Mouse (Mus musculus): ENCODE measurements around the gene Trim8. TPM values are rescaled to one million over a fixed set of nuclear protein-coding genes. Genes with fewer than 3 reads are reported as not detected.

Trim8 gene
- polyA plus RNA-seq, 1 experiment from 2014 or later = 28.0 TPM

GRCm38 (mm10) chr19:46530449-46530990 is 29.0 kb downstream of the Trim8 start:
- Histone ChIP-seq H3K4me2 (replicated peaks) (no peak overlapping the region), H3K9ac (replicated peaks) (peak overlapping the region; percentile 42), H3K27ac (replicated peaks) (peak overlapping the region; percentile 88), H3K9me3 (no peaks in the 10 kb centered on the region), H3K36me3 (no peaks in the 10 kb centered on the region), H3K27me3 (no peaks in the 10 kb centered on the region), H3K4me3 (no peak overlapping the region), H3K4me1 (peaks cover 80% of the 10 kb centered on the region)
- no peak for ATAC-seq (replicated peaks)
- 13% methylated on average over 8 of the region's 8 CpGs for WGBS

GRCm38 (mm10) chr19:46531071-46532030 is 29.8 kb downstream of the Trim8 start:
- peak overlapping the region; percentile 42; the same call in 1 of the 2 replicates for H3K9ac ChIP-seq (replicated peaks)
- WGBS = 14% methylated on average over 16 of the region's 16 CpGs
- no peaks in the 10 kb centered on the region for H3K9me3 ChIP-seq
- ATAC-seq (replicated peaks) = no peak
- H3K4me2 ChIP-seq (replicated peaks) = no peak overlapping the region
- H3K27me3 ChIP-seq = no peaks in the 10 kb centered on the region
- no peak overlapping the region for H3K4me3 ChIP-seq
- peak overlapping the region; percentile 88 for H3K27ac ChIP-seq (replicated peaks)
- peaks cover 72% of the 10 kb centered on the region for H3K4me1 ChIP-seq
- no peaks in the 10 kb centered on the region for H3K36me3 ChIP-seq

GRCm38 (mm10) chr19:46532031-46532688 is 30.7 kb downstream of the Trim8 start:
- Histone ChIP-seq H3K4me2 (replicated peaks) (no peak overlapping the region), H3K36me3 (0 out of 2 replicates have a peak, but pooled peaks cover 3% of the 10 kb centered on the region), H3K4me3 (no peak overlapping the region), H3K9me3 (no peaks in the 10 kb centered on the region), H3K27me3 (no peaks in the 10 kb centered on the region), H3K27ac (replicated peaks) (peak overlapping the region; percentile 88), H3K9ac (replicated peaks) (no peak overlapping the region), H3K4me1 (peaks cover 65% of the 10 kb centered on the region)
- WGBS = 10% methylated on average over 10 of the region's 10 CpGs
- ATAC-seq (replicated peaks) = no peak

GRCm38 (mm10) chr19:46533066-46533465 is 31.6 kb downstream of the Trim8 start:
- no peak overlapping the region for H3K4me2 ChIP-seq (replicated peaks)
- no peak overlapping the region for H3K9ac ChIP-seq (replicated peaks)
- ATAC-seq (replicated peaks) = no peak
- peaks cover 56% of the 10 kb centered on the region for H3K4me1 ChIP-seq
- WGBS = 63% methylated on average over 4 of the region's 4 CpGs
- H3K4me3 ChIP-seq = no peak overlapping the region
- peak overlapping the region; percentile 88; the same call in 1 of the 2 replicates for H3K27ac ChIP-seq (replicated peaks)
- no peaks in the 10 kb centered on the region for H3K9me3 ChIP-seq
- no peaks in the 10 kb centered on the region for H3K27me3 ChIP-seq
- H3K36me3 ChIP-seq = 0 out of 2 replicates have a peak, but pooled peaks cover 3% of the 10 kb centered on the region

- WGBS = 78% methylated on average over 5 of the region's 5 CpGs
- no peak for ATAC-seq (replicated peaks)
- Histone ChIP-seq H3K9ac (replicated peaks) (no peak overlapping the region), H3K36me3 (0 out of 2 replicates have a peak, but pooled peaks cover 3% of the 10 kb centered on the region), H3K4me2 (replicated peaks) (no peak overlapping the region), H3K4me1 (peaks cover 51% of the 10 kb centered on the region), H3K4me3 (no peak overlapping the region), H3K27ac (replicated peaks) (no peak overlapping the region), H3K27me3 (no peaks in the 10 kb centered on the region), H3K9me3 (no peaks in the 10 kb centered on the region)
Observed at GRCm38 (mm10) chr19:46533525-46533924, 32.0 kb downstream of the Trim8 start.

GRCm38 (mm10) chr19:46534542-46535098 is 33.1 kb downstream of the Trim8 start:
- Histone ChIP-seq H3K36me3 (0 out of 2 replicates have a peak, but pooled peaks cover 4% of the 10 kb centered on the region), H3K4me3 (no peak overlapping the region), H3K27ac (replicated peaks) (no peak overlapping the region), H3K4me1 (peaks cover 40% of the 10 kb centered on the region), H3K9me3 (no peaks in the 10 kb centered on the region), H3K4me2 (replicated peaks) (no peak overlapping the region), H3K9ac (replicated peaks) (no peak overlapping the region), H3K27me3 (no peaks in the 10 kb centered on the region)
- WGBS = 69% methylated on average over 6 of the region's 6 CpGs
- no peak for ATAC-seq (replicated peaks)

GRCm38 (mm10) chr19:46537357-46537756 is 35.9 kb downstream of the Trim8 start:
- no peak for ATAC-seq (replicated peaks)
- peaks cover 13% of the 10 kb centered on the region for H3K4me1 ChIP-seq
- no peak overlapping the region for H3K4me3 ChIP-seq
- no peaks in the 10 kb centered on the region for H3K27me3 ChIP-seq
- WGBS = 94% methylated on average over 9 of the region's 9 CpGs
- H3K4me2 ChIP-seq (replicated peaks) = no peak overlapping the region
- H3K9me3 ChIP-seq = no peaks in the 10 kb centered on the region
- H3K36me3 ChIP-seq = peaks cover 30% of the 10 kb centered on the region
- H3K27ac ChIP-seq (replicated peaks) = no peak overlapping the region
- no peak overlapping the region for H3K9ac ChIP-seq (replicated peaks)

- peaks cover 5% of the 10 kb centered on the region for H3K4me1 ChIP-seq
- H3K4me3 ChIP-seq = no peak overlapping the region
- H3K9ac ChIP-seq (replicated peaks) = no peak overlapping the region
- H3K27ac ChIP-seq (replicated peaks) = no peak overlapping the region
- H3K4me2 ChIP-seq (replicated peaks) = no peak overlapping the region
- ATAC-seq (replicated peaks) = no peak
- H3K36me3 ChIP-seq = peaks cover 33% of the 10 kb centered on the region
- H3K27me3 ChIP-seq = no peaks in the 10 kb centered on the region
- WGBS = 90% methylated on average over 6 of the region's 6 CpGs
- H3K9me3 ChIP-seq = no peaks in the 10 kb centered on the region
Observed at GRCm38 (mm10) chr19:46538213-46538612, 36.7 kb downstream of the Trim8 start.

- Histone ChIP-seq H3K36me3 (peaks cover 36% of the 10 kb centered on the region), H3K4me1 (peaks cover 9% of the 10 kb centered on the region)
- 91% methylated on average over 8 of the region's 8 CpGs for WGBS
Observed at GRCm38 (mm10) chr19:46542750-46543149, 41.2 kb downstream of the Trim8 start.

GRCm38 (mm10) chr19:46547565-46547964 is 46.1 kb downstream of the Trim8 start:
- Histone ChIP-seq H3K4me3 (no peak overlapping the region), H3K4me1 (peaks cover 10% of the 10 kb centered on the region), H3K27me3 (no peaks in the 10 kb centered on the region), H3K4me2 (replicated peaks) (no peak overlapping the region), H3K36me3 (peaks cover 35% of the 10 kb centered on the region), H3K9me3 (no peaks in the 10 kb centered on the region), H3K9ac (replicated peaks) (no peak overlapping the region), H3K27ac (replicated peaks) (peak overlapping the region; percentile 68)
- no peak; the same call in 1 of the 2 replicates for ATAC-seq (replicated peaks)
- 58% methylated on average over 6 of the region's 6 CpGs for WGBS

More at GRCm38 (mm10) chr19:46542750-46543149, 41.2 kb downstream of the Trim8 start:
- no peak overlapping the region for H3K4me3 ChIP-seq
- no peaks in the 10 kb centered on the region for H3K27me3 ChIP-seq
- no peak overlapping the region for H3K4me2 ChIP-seq (replicated peaks)
- H3K9ac ChIP-seq (replicated peaks) = no peak overlapping the region
- no peak overlapping the region for H3K27ac ChIP-seq (replicated peaks)
- no peak for ATAC-seq (replicated peaks)
- no peaks in the 10 kb centered on the region for H3K9me3 ChIP-seq

- peak; percentile 77 for ATAC-seq (replicated peaks)
- WGBS = 34% methylated on average over 10 of the region's 10 CpGs
- no peak overlapping the region for H3K9ac ChIP-seq (replicated peaks)
- no peaks in the 10 kb centered on the region for H3K27me3 ChIP-seq
- H3K36me3 ChIP-seq = peaks cover 32% of the 10 kb centered on the region
- no peak overlapping the region for H3K4me2 ChIP-seq (replicated peaks)
- no peak overlapping the region for H3K4me3 ChIP-seq
- H3K9me3 ChIP-seq = no peaks in the 10 kb centered on the region
- peak overlapping the region; percentile 68 for H3K27ac ChIP-seq (replicated peaks)
- H3K4me1 ChIP-seq = peaks cover 12% of the 10 kb centered on the region
Observed at GRCm38 (mm10) chr19:46548110-46548509, 46.6 kb downstream of the Trim8 start.

Data from forebrain, embryonic 15.5 days (tissue).